Mouse (Mus musculus): ENCODE results near the gene Galns. TPM values are rescaled to one million over a fixed set of nuclear protein-coding genes. Genes with fewer than 3 reads are reported as not detected.

Gene Galns
- polyA plus RNA-seq, 1 experiment from 2014 or later: 8.2 TPM

GRCm38 (mm10) chr8:122584981-122585380 lies 26.3 kb downstream of the Galns start:
- Histone ChIP-seq H3K4me2 (replicated peaks; ENCODE audit: low read depth) (no peak overlapping the region), H3K4me1 (replicated peaks; ENCODE audit: control insufficient read depth, insufficient read depth) (no peaks in the 10 kb centered on the region), H3K27ac (replicated peaks) (peak overlapping the region; percentile 80), H3K9me3 (ENCODE audit: control insufficient read depth, low read length) (no peaks in the 10 kb centered on the region), H3K9ac (ENCODE audit: low read length) (no peak overlapping the region), H3K27me3 (ENCODE audit: control insufficient read depth, insufficient read depth, low read length) (no peaks in the 10 kb centered on the region), H3K4me3 (ENCODE audit: low read depth, low read length) (no peak overlapping the region), H3K36me3 (ENCODE audit: control insufficient read depth, insufficient read depth, low read length) (no peaks in the 10 kb centered on the region)
- WGBS: 78% methylated on average over 9 of the region's 9 CpGs
- ATAC-seq (ENCODE audit: low FRiP score, low TSS enrichment): no peak
- no peak for DNase-seq (ENCODE audit: low spot score)
- no peak for TF ChIP-seq EP300 (optimal IDR thresholded peaks at IDR 0.05)
- no peak for TF ChIP-seq CTCF (IDR thresholded peaks at IDR 0.05; ENCODE audit: low read depth)

GRCm38 (mm10) chr8:122580926-122581325 lies 30.3 kb downstream of the Galns start:
- Histone ChIP-seq H3K4me3 (ENCODE audit: low read depth, low read length) (no peak overlapping the region), H3K4me1 (replicated peaks; ENCODE audit: control insufficient read depth, insufficient read depth) (peaks cover 3% of the 10 kb centered on the region; the same call in 1 of the 2 replicates), H3K9ac (ENCODE audit: low read length) (no peak overlapping the region), H3K9me3 (ENCODE audit: control insufficient read depth, low read length) (no peaks in the 10 kb centered on the region), H3K36me3 (ENCODE audit: control insufficient read depth, insufficient read depth, low read length) (no peaks in the 10 kb centered on the region), H3K4me2 (replicated peaks; ENCODE audit: low read depth) (no peak overlapping the region), H3K27me3 (ENCODE audit: control insufficient read depth, insufficient read depth, low read length) (no peaks in the 10 kb centered on the region), H3K27ac (replicated peaks) (no peak overlapping the region)
- 23% methylated on average over 14 of the region's 15 CpGs for WGBS
- no peak for ATAC-seq (ENCODE audit: low FRiP score, low TSS enrichment)
- no peak for TF ChIP-seq EP300 (optimal IDR thresholded peaks at IDR 0.05)
- no peak for TF ChIP-seq CTCF (IDR thresholded peaks at IDR 0.05; ENCODE audit: low read depth)
- no peak for DNase-seq (ENCODE audit: low spot score)

GRCm38 (mm10) chr8:122579196-122579595 lies 32.1 kb downstream of the Galns start:
- TF ChIP-seq EP300 (optimal IDR thresholded peaks at IDR 0.05) (no peak), CTCF (IDR thresholded peaks at IDR 0.05; ENCODE audit: low read depth) (no peak)
- Histone ChIP-seq H3K4me1 (replicated peaks; ENCODE audit: control insufficient read depth, insufficient read depth) (peaks cover 6% of the 10 kb centered on the region; the same call in 1 of the 2 replicates), H3K9ac (ENCODE audit: low read length) (no peak overlapping the region), H3K36me3 (ENCODE audit: control insufficient read depth, insufficient read depth, low read length) (no peaks in the 10 kb centered on the region), H3K9me3 (ENCODE audit: control insufficient read depth, low read length) (no peaks in the 10 kb centered on the region), H3K27ac (replicated peaks) (no peak overlapping the region), H3K4me2 (replicated peaks; ENCODE audit: low read depth) (no peak overlapping the region), H3K27me3 (ENCODE audit: control insufficient read depth, insufficient read depth, low read length) (no peaks in the 10 kb centered on the region), H3K4me3 (ENCODE audit: low read depth, low read length) (no peak overlapping the region)
- ATAC-seq (ENCODE audit: low FRiP score, low TSS enrichment) (no peak), DNase-seq (ENCODE audit: low spot score) (peak; percentile 40)
- WGBS: 37% methylated on average over 7 of the region's 7 CpGs

GRCm38 (mm10) chr8:122577116-122577515 lies 34.1 kb downstream of the Galns start:
- Histone ChIP-seq H3K9ac (ENCODE audit: low read length) (0 out of 2 replicates have a peak overlapping the region, but pooled peaks have one; percentile 23), H3K4me3 (ENCODE audit: low read depth, low read length) (peak overlapping the region; percentile 57), H3K27me3 (ENCODE audit: control insufficient read depth, insufficient read depth, low read length) (no peaks in the 10 kb centered on the region), H3K27ac (replicated peaks) (no peak overlapping the region), H3K4me1 (replicated peaks; ENCODE audit: control insufficient read depth, insufficient read depth) (peaks cover 6% of the 10 kb centered on the region; the same call in 1 of the 2 replicates), H3K9me3 (ENCODE audit: control insufficient read depth, low read length) (no peaks in the 10 kb centered on the region), H3K4me2 (replicated peaks; ENCODE audit: low read depth) (peak overlapping the region; percentile 69), H3K36me3 (ENCODE audit: control insufficient read depth, insufficient read depth, low read length) (peaks cover 2% of the 10 kb centered on the region; the same call in 1 of the 2 replicates)
- TF ChIP-seq CTCF (IDR thresholded peaks at IDR 0.05; ENCODE audit: low read depth): no peak
- no peak for TF ChIP-seq EP300 (optimal IDR thresholded peaks at IDR 0.05)
- DNase-seq (ENCODE audit: low spot score) (no peak), ATAC-seq (ENCODE audit: low FRiP score, low TSS enrichment) (peak; percentile 11; the same call in 1 of the 2 replicates)
- WGBS: 27% methylated on average over 10 of the region's 10 CpGs

- Histone ChIP-seq H3K4me3 (ENCODE audit: low read depth, low read length) (peak within 1 kb of the TSS; percentile 57), H3K36me3 (ENCODE audit: control insufficient read depth, insufficient read depth, low read length) (peaks cover 7% of the 10 kb centered on the region), H3K27ac (replicated peaks) (peak within 1 kb of the TSS; percentile 77), H3K4me2 (replicated peaks; ENCODE audit: low read depth) (peak within 1 kb of the TSS; percentile 69), H3K9me3 (ENCODE audit: control insufficient read depth, low read length) (no peaks in the 10 kb centered on the region), H3K4me1 (replicated peaks; ENCODE audit: control insufficient read depth, insufficient read depth) (peaks cover 6% of the 10 kb centered on the region; the same call in 1 of the 2 replicates), H3K27me3 (ENCODE audit: control insufficient read depth, insufficient read depth, low read length) (no peaks in the 10 kb centered on the region), H3K9ac (ENCODE audit: low read length) (peak within 1 kb of the TSS; percentile 70)
- DNase-seq (ENCODE audit: low spot score): peak; percentile 98
- peak; percentile 90 for ATAC-seq (ENCODE audit: low FRiP score, low TSS enrichment)
- WGBS: 2% methylated on average over 39 of the region's 39 CpGs
- no peak for TF ChIP-seq CTCF (IDR thresholded peaks at IDR 0.05; ENCODE audit: low read depth)
- no peak for TF ChIP-seq EP300 (optimal IDR thresholded peaks at IDR 0.05)
Measured at GRCm38 (mm10) chr8:122576648-122577022, 34.6 kb downstream of the Galns start, which contains the start of gene Aprt. TSS of gene Aprt (minus strand) at chr8:122576909.
